Mouse (Mus musculus): ENCODE data around the gene Rnf145. TPM values are rescaled to one million over a fixed set of nuclear protein-coding genes. Genes with fewer than 3 reads are reported as not detected.
"Not testable (repeated sequence)": the region's sequence is repeated elsewhere in the genome, so short reads cannot be mapped to it uniquely, and the experiment has no call there.

Gene Rnf145
- polyA plus RNA-seq, 1 experiment from 2014 or later = 69.8 TPM

GRCm38 (mm10) chr11:44554339-44554738, 35.6 kb downstream of the Rnf145 start:
- H3K4me2 ChIP-seq = no peak overlapping the region
- ATAC-seq (ENCODE audit: insufficient number of reproducible peaks, low FRiP score, low TSS enrichment, low read depth) = no peak
- WGBS = 81% methylated on average over 4 of the region's 4 CpGs

DNA sequence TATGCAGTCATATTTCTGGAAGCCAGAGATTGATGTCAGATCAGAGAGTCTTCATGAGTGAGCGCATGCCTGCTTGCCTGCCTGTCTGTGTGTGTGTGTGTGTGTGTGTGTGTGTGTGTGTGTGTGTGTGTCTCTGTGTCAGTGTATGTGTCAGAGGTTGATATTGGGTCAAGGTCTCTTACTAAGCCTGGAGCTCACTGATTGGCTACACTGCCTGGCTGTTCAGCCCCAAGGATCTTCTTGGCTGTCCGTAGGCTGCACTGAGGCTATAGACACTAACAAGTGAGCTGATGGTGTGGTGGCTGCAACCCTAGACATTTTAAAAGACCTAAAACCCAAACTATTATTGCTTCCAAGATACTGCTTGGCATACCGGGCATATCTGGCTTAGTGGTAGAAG, 39.8 kb downstream of the Rnf145 start:
- peaks cover 9% of the 10 kb centered on the region for H3K4me1 ChIP-seq
- WGBS = 90% methylated on average over 3 of the region's 3 CpGs
- H3K27me3 ChIP-seq = no peaks in the 10 kb centered on the region
- H3K4me3 ChIP-seq = no peak overlapping the region
- no peaks in the 10 kb centered on the region for H3K9me3 ChIP-seq
- peaks cover 64% of the 10 kb centered on the region for H3K36me3 ChIP-seq
- H3K27ac ChIP-seq = no peak overlapping the region
- ATAC-seq (ENCODE audit: insufficient number of reproducible peaks, low FRiP score, low TSS enrichment, low read depth) = no peak
- H3K9ac ChIP-seq = no peak overlapping the region
- H3K4me2 ChIP-seq = no peak overlapping the region

More at GRCm38 (mm10) chr11:44554339-44554738, 35.6 kb downstream of the Rnf145 start:
- H3K36me3 ChIP-seq = peaks cover 67% of the 10 kb centered on the region
- H3K4me1 ChIP-seq = no peaks in the 10 kb centered on the region
- no peak overlapping the region for H3K9ac ChIP-seq
- no peak overlapping the region for H3K4me3 ChIP-seq
- H3K9me3 ChIP-seq = no peaks in the 10 kb centered on the region
- H3K27ac ChIP-seq = no peak overlapping the region
- H3K27me3 ChIP-seq = no peaks in the 10 kb centered on the region

GRCm38 (mm10) chr11:44559466-44559865, 40.7 kb downstream of the Rnf145 start:
- Histone ChIP-seq H3K4me2 (no peak overlapping the region), H3K4me3 (no peak overlapping the region), H3K27ac (no peak overlapping the region), H3K9me3 (no peaks in the 10 kb centered on the region), H3K9ac (no peak overlapping the region), H3K27me3 (no peaks in the 10 kb centered on the region), H3K36me3 (peaks cover 72% of the 10 kb centered on the region), H3K4me1 (peaks cover 9% of the 10 kb centered on the region)
- WGBS = 91% methylated on average over 6 of the region's 6 CpGs
- ATAC-seq (ENCODE audit: insufficient number of reproducible peaks, low FRiP score, low TSS enrichment, low read depth) = no peak

DNA sequence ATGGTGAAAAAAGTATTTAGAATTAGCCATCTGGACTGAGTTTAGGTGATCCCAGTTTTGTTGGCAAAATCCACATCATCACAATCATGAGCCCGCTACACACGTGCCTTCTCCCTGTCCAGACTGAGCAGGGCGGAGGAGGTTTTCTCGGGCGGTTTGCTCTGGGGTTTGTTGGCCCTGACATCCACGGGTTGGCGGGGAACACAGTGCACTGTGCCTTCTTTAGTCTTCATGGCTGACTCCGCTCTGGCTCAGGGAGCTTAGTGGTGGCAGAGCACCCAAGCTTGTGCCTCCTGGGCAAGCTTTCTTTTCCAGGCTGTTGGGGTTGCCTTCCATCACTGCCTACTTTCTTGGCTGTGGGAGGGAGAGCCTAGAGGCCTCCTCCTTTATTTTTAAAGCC, 41.6 kb downstream of the Rnf145 start:
- Histone ChIP-seq H3K4me2 (no peak overlapping the region), H3K4me1 (peaks cover 9% of the 10 kb centered on the region), H3K36me3 (peaks cover 79% of the 10 kb centered on the region), H3K9ac (no peak overlapping the region), H3K27me3 (no peaks in the 10 kb centered on the region), H3K4me3 (no peak overlapping the region), H3K9me3 (no peaks in the 10 kb centered on the region), H3K27ac (no peak overlapping the region)
- ATAC-seq (ENCODE audit: insufficient number of reproducible peaks, low FRiP score, low TSS enrichment, low read depth) = no peak
- WGBS = 84% methylated on average over 8 of the region's 8 CpGs

GRCm38 (mm10) chr11:44561476-44562015, 42.8 kb downstream of the Rnf145 start:
- Histone ChIP-seq H3K27me3 (no peaks in the 10 kb centered on the region), H3K27ac (no peak overlapping the region), H3K36me3 (peaks cover 77% of the 10 kb centered on the region), H3K9ac (no peak overlapping the region), H3K9me3 (no peaks in the 10 kb centered on the region), H3K4me2 (no peak overlapping the region), H3K4me1 (peaks cover 9% of the 10 kb centered on the region), H3K4me3 (no peak overlapping the region)
- ATAC-seq (ENCODE audit: insufficient number of reproducible peaks, low FRiP score, low TSS enrichment, low read depth) = no peak
- 91% methylated on average over 21 of the region's 21 CpGs for WGBS

GRCm38 (mm10) chr11:44562389-44563135, 43.8 kb downstream of the Rnf145 start:
- Histone ChIP-seq H3K4me3 (no peak overlapping the region), H3K9ac (no peak overlapping the region), H3K27ac (peak overlapping the region; percentile 17; the same call in 1 of the 2 replicates), H3K27me3 (no peaks in the 10 kb centered on the region), H3K4me2 (no peak overlapping the region), H3K36me3 (peaks cover 78% of the 10 kb centered on the region), H3K4me1 (peaks cover 9% of the 10 kb centered on the region), H3K9me3 (no peaks in the 10 kb centered on the region)
- 76% methylated on average over 11 of the region's 12 CpGs for WGBS
- ATAC-seq (ENCODE audit: insufficient number of reproducible peaks, low FRiP score, low TSS enrichment, low read depth) = no peak

DNA sequence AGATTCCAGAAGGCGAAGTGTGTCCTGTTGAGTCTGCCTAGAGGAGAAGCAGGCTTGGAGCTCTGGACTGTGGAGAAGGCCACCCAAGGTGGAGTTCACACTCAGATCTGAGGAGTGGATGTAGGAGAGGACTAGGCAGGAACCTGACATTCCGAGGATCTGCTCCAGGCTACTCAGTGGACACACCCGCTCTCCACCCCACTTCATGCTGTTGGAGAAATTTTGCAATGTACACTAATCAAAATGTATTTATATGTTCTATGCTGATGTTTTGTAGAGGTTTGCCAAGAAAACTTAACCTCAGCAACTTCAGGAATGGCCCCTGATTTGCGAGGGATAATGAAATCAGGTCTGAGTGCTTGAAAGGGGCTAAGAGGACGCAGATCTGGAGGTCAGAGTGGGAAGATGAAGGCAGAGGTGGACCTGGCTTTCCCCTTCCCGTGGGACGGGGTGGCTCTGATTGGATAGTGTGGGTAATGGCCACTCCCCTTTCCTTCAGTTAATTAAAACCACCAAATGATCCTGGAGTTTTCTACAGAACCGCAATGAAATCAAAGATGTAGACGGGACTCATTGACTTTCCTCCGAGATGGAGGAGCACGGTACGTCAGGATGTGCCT, 45.6 kb downstream of the Rnf145 start:
- H3K9me3 ChIP-seq = no peaks in the 10 kb centered on the region
- H3K27ac ChIP-seq = no peak overlapping the region
- H3K36me3 ChIP-seq = peaks cover 70% of the 10 kb centered on the region
- no peak for ATAC-seq (ENCODE audit: insufficient number of reproducible peaks, low FRiP score, low TSS enrichment, low read depth)
- WGBS = 85% methylated on average over 12 of the region's 12 CpGs
- peaks cover 9% of the 10 kb centered on the region for H3K4me1 ChIP-seq
- no peak overlapping the region for H3K9ac ChIP-seq
- no peaks in the 10 kb centered on the region for H3K27me3 ChIP-seq
- H3K4me3 ChIP-seq = no peak overlapping the region
- H3K4me2 ChIP-seq = no peak overlapping the region

- peaks cover 70% of the 10 kb centered on the region for H3K36me3 ChIP-seq
- ATAC-seq (ENCODE audit: insufficient number of reproducible peaks, low FRiP score, low TSS enrichment, low read depth) = no peak
- H3K27me3 ChIP-seq = no peaks in the 10 kb centered on the region
- no peak overlapping the region for H3K27ac ChIP-seq
- H3K4me3 ChIP-seq = no peak overlapping the region
- no peaks in the 10 kb centered on the region for H3K9me3 ChIP-seq
- no peak overlapping the region for H3K9ac ChIP-seq
- no peak overlapping the region for H3K4me2 ChIP-seq
- H3K4me1 ChIP-seq = peaks cover 9% of the 10 kb centered on the region
These were observed 46.2 kb downstream of the Rnf145 start for GRCm38 (mm10) chr11:44564940-44565339.

GRCm38 (mm10) chr11:44570336-44570735, 51.6 kb downstream of the Rnf145 start:
- H3K27me3 ChIP-seq; H3K27ac ChIP-seq; H3K4me3 ChIP-seq; H3K9me3 ChIP-seq; H3K4me2 ChIP-seq; ATAC-seq (ENCODE audit: insufficient number of reproducible peaks, low FRiP score, low TSS enrichment, low read depth); H3K4me1 ChIP-seq; H3K9ac ChIP-seq: not testable (repeated sequence)
- peaks cover 24% of the 10 kb centered on the region for H3K36me3 ChIP-seq
- 61% methylated on average over 4 of the region's 4 CpGs for WGBS

DNA sequence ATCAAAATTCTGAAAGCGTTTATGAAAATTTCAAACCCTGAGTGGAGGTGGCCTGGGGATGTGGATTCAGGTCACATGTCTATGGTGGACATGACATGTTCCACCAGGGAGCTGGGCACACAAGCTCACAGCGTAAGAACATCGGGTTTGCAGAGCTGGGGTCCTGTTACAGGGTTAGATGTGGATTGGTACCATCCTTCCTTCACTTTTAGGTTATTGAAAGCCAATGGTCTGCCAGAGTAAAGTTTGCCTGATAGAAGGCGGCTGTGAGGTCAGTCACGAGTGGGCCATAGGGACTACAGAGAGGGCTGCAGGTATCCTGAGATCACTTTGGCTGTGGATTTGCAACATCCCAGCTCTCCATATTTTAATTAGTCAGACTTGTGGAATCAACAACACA, 54.0 kb downstream of the Rnf145 start:
- peaks cover 8% of the 10 kb centered on the region for H3K36me3 ChIP-seq
- H3K27me3 ChIP-seq = no peaks in the 10 kb centered on the region
- no peak for ATAC-seq (ENCODE audit: insufficient number of reproducible peaks, low FRiP score, low TSS enrichment, low read depth)
- H3K4me1 ChIP-seq = no peaks in the 10 kb centered on the region
- no peak overlapping the region for H3K4me2 ChIP-seq
- H3K27ac ChIP-seq = no peak overlapping the region
- H3K4me3 ChIP-seq = no peak overlapping the region
- H3K9ac ChIP-seq = no peak overlapping the region
- WGBS = 92% methylated on average over 5 of the region's 5 CpGs
- H3K9me3 ChIP-seq = no peaks in the 10 kb centered on the region

GRCm38 (mm10) chr11:44573396-44573795, 54.6 kb downstream of the Rnf145 start:
- H3K9me3 ChIP-seq = no peaks in the 10 kb centered on the region
- ATAC-seq (ENCODE audit: insufficient number of reproducible peaks, low FRiP score, low TSS enrichment, low read depth) = no peak
- WGBS = 67% methylated on average over 3 of the region's 3 CpGs
- no peaks in the 10 kb centered on the region for H3K4me1 ChIP-seq
- no peak overlapping the region for H3K9ac ChIP-seq
- peaks cover 8% of the 10 kb centered on the region for H3K36me3 ChIP-seq
- no peaks in the 10 kb centered on the region for H3K27me3 ChIP-seq
- H3K4me3 ChIP-seq = no peak overlapping the region
- H3K4me2 ChIP-seq = no peak overlapping the region
- H3K27ac ChIP-seq = no peak overlapping the region

DNA sequence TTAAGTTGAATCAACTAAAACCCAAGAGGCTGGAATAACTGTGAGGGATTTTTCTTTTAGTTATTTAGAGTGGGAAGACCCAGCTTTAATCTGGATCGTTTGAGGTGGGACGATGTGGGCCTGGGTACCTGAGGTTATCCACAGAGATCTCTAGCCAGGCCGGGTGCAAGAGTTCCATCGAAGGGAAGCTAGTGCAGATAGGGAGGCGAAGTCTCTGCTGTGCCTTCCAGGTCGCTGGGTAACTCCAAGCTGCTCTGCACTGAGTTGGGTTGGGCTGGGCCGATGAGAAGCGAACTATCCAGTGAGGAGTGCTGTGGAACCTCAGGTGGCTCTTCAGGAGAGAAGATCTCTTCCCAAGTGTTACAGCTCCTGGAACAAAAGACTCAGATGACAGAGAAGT, 55.6 kb downstream of the Rnf145 start:
- Histone ChIP-seq H3K9me3 (no peaks in the 10 kb centered on the region), H3K4me1 (no peaks in the 10 kb centered on the region), H3K9ac (no peak overlapping the region), H3K27ac (no peak overlapping the region), H3K27me3 (no peaks in the 10 kb centered on the region), H3K36me3 (peaks cover 6% of the 10 kb centered on the region), H3K4me3 (no peak overlapping the region), H3K4me2 (no peak overlapping the region)
- whole genome bisulfite sequencing = 91% methylated on average over 8 of the region's 8 CpGs
- ATAC-seq (ENCODE audit: insufficient number of reproducible peaks, low FRiP score, low TSS enrichment, low read depth) = no peak

Measured in limb, embryonic 15.5 days (tissue).